Mouse (Mus musculus) limb, embryonic 12.5 days (tissue): ENCODE measurements around the gene Slc22a19. TPM values are rescaled to one million over a fixed set of nuclear protein-coding genes. Genes with fewer than 3 reads are reported as not detected.

Experiments used
- polyA plus RNA-seq: library from polyadenylated mRNA; unstranded; fragments of >200 nt; fragmentation: Nextera tagmentation; extraction: Ambion mirVana; gene quantifications from 2 replicates; pipeline ENCODE4 v1.2.1, GENCODE M21; 2016

The Slc22a19 gene
- polyA plus RNA-seq, 1 experiment from 2014 or later = not detected

Other genes starting within 250 kb of the Slc22a19 start
- gene Rtn3, start 228.0 kb downstream of the Slc22a19 start, polyA plus RNA-seq = 99.6 and 105 TPM in 2 replicates
- gene Atl3, start 217.3 kb downstream of the Slc22a19 start, polyA plus RNA-seq = 10.8 and 11.9 TPM in 2 replicates
- 6.7 and 7.4 TPM in 2 replicates for gene Pla2g16, start 153.9 kb downstream of the Slc22a19 start, polyA plus RNA-seq
- 0.37 and 0.44 TPM in 2 replicates for gene Lgals12, start 104.1 kb downstream of the Slc22a19 start, polyA plus RNA-seq
- not detected in 2 replicates for gene Hrasls5, start 98.8 kb downstream of the Slc22a19 start, polyA plus RNA-seq
- gene Slc22a26, start 91.4 kb upstream of the Slc22a19 start, polyA plus RNA-seq = not detected in 2 replicates